Mouse (Mus musculus): Measurements from ENCODE around the gene Zfp652.
"Not testable (repeated sequence)": the region's sequence is repeated elsewhere in the genome, so short reads cannot be mapped to it uniquely, and the experiment has no call there.

Zfp652 gene

DNA sequence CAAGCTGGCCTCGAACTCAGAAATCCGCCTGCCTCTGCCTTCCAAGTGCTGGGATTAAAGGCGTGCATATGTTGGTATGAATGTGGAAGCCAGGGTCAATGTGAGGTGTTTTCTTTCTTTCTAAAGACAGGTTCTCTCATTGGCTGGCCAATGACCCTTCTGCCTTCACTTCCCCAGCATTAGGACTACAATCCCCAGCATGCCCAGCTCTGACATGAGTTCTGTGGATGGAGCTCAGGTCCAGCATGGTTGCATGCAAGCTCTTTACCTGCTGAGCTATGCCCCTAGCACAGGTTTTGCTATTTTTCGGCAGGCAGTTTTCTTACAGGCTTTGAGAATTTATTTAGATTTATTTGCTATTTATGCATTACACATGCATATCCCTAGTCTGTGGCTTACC is 144.8 kb downstream of the Zfp652 start:
- no peak for DNase-seq (ENCODE audit: low spot score in 2 of 2)

DNA sequence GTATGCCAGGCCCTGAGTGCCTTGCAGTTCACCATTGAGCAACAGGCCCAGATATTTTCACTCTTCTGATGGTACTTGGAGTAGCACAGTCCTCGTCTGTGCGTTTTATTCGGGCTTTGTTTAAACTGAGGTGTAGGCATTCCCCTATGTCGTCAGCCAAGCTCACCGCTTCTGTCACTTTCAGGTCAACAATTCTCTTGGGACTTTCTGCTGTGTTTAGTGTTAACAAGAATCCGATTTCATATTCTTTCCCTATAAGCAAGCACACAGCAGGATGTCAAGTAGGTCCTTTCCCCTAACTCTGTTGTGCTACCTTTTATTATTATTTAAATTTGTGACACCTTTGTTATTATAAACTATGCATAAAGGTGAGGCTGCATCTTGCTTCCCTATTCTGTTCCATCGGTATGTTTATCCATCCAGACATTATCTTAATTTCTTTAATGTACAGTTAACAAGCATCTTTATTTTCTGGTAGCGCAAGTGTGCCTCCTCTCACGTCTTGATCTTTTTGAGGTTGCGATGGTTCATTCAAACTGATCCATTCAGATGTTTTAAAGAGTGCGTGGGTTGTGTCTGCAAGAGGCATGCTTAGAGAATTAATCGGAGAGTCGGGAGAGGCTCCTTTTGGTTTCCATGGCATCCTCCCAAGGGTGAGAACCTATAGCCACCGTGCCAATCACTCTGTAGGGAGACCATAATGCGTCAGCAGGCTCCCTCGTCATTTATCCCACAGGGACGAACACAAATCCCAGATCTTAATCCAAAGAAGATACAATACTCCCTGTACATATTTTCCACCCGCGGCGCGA is 145.4 kb downstream of the Zfp652 start:
- DNase-seq (ENCODE audit: low spot score in 2 of 2): no peak

DNA sequence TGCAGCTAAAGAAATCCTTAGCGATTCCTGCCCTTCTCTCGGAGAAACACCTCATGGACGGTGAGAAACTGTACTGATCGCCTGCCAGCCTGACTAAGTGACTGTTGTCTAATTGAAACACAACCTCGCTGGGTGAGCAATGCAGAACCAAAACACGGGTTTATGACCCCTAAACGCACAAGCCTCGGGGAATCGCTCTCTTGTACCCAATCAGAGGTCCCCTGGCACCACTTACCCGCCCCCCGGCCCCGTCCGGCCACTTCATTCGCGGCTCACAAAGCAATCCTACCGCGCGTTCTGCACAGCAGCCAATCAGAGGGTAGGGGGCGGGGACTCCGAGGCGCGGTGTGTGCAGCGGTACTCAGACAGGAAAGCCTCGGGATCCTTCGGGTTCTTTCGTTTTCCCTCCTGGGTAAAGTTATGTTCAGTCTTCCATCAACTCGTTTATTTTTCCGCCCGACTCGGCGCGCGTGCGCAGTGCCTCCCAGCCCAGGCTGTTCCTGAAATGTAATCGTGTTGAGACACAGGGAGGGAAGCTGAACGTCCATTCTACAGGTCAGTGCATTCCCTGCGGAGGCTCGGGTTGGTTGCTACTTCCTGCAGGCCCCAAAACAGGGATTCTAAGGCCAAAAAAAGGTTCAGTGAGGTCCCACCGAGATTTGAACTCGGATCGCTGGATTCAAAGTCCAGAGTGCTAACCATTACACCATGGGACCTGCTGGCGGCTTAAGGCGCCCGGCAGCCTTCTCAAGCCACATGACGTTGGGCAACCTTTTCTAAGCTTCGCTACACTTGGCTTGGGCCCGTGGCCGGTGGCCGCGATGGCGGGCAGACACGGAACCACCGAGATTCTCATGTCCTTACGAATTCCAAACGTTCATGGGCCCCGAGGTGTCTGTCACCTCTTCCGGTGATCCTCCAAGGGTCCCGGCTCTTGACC is 146.3 kb downstream of the Zfp652 start:
- peak; percentile 94 to 97 for DNase-seq (ENCODE audit: low spot score in 2 of 2)

DNA sequence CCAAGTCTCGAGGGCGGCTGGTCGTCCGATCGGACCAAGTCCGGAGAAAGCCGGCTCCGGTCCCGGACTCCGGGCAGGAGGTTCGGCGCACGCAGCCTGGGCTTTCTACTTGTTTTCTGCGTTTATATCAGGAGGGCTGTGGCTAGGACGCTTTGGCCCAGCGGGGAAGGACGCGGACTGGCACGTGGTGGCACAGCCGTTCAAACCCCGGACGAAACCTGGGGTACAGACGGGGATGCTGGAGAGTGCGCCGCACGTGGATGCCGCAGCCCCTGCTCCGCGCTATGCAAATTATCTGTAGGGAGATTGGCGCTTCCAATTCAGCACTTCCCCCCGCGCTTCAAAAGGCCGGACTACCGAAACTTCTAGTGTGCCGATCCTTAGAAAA is 147.0 kb downstream of the Zfp652 start:
- peak in 1 of 2 experiments; percentile 68 for DNase-seq (ENCODE audit: low spot score in 2 of 2)

DNA sequence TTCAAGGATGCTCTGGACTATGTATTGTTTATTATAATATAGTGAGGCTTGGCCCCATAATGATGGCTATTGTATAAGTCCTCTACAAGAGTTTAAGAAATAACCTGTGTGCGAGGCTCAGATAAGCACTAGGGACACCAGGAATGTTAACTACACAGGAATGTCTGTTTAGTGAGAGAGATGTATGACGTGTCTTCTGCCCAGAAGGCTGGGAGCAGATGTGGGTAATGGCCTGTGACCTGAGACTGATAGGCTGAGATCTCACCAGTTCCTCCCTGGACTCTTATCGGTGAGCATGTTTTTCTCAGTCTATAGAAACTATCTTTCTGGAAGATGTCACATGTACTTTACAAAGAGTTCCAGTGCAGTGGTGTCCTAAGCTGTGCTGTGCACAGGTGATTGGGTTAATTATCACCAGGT is 147.6 kb downstream of the Zfp652 start:
- no peak for DNase-seq (ENCODE audit: low spot score in 2 of 2)

DNA sequence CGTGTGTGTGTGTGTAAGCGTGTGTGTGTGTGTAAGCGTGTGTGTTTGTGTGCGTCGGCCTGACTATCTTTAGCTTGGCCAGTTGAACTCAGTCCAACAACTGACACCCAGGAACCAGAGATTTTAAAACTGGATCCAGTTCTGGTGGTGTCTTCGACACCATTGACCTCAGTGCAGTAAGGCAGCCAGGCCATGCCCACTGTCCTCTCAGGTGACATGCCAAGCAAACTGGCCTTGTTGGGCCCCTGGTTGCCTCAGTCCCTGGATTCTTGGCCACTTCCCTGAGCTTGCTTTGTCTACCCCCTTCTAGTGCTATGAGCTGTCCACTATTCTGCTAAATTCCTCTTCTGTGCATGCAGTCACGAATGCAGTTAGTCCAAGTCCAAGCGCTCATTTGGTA is 148.9 kb downstream of the Zfp652 start:
- DNase-seq (ENCODE audit: low spot score in 2 of 2): no peak

DNA sequence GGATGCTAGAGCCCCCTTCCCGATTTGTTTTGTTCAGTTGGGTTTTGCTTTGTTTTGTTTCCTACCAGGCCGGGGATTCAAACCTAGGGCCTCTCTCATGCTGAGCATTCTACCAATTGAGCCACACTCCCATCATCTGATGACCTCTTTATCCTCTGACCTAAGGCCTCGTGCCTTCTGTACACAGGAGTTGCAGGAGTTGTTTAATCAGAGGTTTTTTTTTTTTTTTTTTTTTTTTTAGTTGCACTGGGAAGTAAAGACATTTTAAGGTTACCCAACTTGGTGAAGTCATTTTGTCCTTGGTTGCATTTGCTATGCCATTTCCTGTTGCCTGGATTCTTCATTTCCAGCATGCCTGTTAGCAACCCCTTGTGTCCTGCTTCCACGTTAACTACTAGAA is 157.0 kb downstream of the Zfp652 start:
- DNase-seq (ENCODE audit: low spot score in 2 of 2): no peak

DNA sequence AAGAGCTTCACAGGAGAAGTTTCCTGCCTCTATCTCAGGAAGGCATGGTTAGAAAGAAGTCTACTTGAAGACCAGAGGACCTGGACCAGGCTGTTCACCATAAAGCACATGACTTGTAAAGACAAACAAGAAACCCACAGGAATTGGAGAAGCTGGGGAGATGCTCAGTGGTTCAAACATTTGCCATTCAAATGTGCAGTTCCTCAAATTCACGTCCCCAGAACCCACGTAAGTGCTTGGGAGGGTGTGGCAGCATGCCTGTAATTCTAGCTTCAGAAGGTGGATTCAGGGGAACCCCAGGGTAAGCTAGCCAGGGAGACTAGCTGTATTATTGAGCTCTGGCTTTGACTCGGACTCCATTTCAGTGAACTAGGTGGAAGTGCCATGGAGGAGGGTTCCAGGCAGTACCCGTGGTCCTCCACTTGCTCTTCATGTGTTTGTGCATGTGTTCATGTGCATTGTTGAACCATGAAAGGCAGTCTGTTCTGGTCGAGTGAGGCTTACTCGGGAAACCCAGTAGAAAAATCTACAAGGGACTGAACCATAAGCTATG is 157.5 kb downstream of the Zfp652 start:
- no peak for DNase-seq (ENCODE audit: low spot score in 2 of 2)

DNA sequence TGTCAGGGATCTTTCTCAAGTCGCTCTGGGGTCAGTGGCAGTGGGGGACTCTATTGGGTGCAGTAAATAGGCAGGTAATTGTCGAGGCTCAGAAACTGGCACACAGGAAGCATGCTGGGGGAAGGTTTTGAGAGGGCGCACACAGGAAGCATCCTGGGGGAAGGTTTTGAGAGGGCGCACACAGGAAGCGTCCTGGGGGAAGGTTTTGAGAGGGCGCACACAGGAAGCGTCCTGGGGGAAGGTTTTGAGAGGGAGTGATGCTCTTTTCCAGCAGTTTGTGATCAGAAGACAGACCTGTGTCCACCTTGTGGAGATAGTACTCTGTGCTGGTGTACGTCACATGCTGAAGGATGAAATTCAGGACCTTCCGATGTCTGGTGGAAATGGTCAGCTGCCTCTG is 163.3 kb downstream of the Zfp652 start:
- no peak for DNase-seq (ENCODE audit: low spot score in 2 of 2)

DNA sequence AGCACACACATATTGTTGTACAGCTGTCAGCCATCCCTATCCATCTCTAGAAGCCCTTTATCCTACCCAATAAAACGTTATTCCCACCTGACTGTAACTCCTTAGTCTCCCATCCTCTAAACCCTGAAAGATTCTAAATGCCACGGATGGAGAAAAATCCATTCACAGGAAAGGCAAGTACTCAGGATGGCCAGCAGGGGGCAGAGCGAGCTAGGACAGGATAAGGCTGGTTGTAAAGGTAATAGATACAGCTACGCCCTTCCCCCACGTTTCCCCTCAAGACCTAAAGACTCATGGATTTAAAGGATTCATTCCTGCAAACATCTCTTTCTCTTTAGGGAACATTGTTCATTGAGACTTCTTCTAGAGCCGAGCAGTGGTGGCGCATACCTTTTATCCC is 163.8 kb downstream of the Zfp652 start:
- DNase-seq (ENCODE audit: low spot score in 2 of 2): peak; percentile 13 to 49

DNA sequence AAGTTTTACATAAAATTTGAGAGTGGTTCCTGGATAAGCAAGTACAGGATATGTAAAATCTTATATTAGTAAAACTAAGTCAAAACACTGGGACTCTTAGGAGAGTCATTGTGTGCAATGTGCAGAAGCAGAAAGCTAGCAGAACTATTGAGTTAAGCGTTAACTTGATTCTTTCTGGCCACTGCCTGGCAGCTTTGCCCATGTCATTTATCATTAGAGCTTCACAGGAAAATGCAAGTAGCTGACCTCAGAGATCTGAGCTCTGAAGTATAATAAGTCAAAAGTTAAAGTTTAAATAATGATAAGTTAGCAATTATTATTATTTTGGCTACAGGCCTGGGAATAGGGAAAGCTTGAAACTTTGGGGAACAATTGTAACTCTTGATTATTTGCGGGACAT is 167.4 kb downstream of the Zfp652 start:
- DNase-seq (ENCODE audit: low spot score in 2 of 2): not testable (repeated sequence)

Measured in urinary bladder, postnatal 36 days (tissue).